ENCODE assay signal across 21 mouse cellular contexts in the genomic region with DNA sequence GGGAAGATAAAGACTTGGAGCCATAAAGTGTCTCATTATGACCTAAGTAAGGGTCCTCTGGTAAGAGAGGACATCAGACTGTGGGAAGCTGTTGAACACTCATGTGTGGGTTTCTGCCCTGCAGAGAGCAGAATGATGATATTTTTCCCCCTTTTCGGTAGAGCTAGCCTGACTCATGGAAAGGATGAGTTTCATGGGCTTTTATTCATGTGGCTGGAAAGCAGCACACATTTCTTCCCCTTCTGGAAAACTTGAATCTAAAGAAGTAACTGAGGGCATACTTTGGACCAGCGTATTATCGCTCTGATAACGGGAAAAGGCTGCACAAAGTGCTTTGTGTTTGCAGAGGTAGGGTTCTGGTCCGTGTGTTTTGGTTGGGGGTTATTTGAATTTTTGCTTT.
A peak's percentile ranks its signal among the peaks of the same experiment; 100 is the strongest.
DNase-seq lines count a peak whose midpoint lies in the region; TF ChIP-seq lines count a peak whose summit lies in the region.
"Had no signal": no experiment of that assay in that cellular context is flagged by ENCODE, and none has a peak within 500 bp of the region (broad histone marks: within the 10 kb centered on the region; RNA-seq: fewer than 3 reads in every experiment).

No protein-coding gene starts in this region.

- in situ Hi-C loops in CH12.LX (cut with MboI; ENCODE audit: low pct_ligation_motif_present, low pct_unique_long_range_greater_than_20kb, low sequenced_read_pairs), result no loop called here

- peak; percentile 59 for TF ChIP-seq EP300 in CH12.LX (IDR thresholded peaks at IDR 0.05; ENCODE audit: low read length)

- no peaks in the 10 kb centered on the region for H3K27me3 ChIP-seq in heart, embryonic 10.5 days (ENCODE audit: insufficient read depth, poor library complexity, severe bottlenecking)
- H3K27me3 ChIP-seq in CH12.LX (replicated peaks), result no peaks in the 10 kb centered on the region
- H3K27me3 ChIP-seq: embryonic facial prominence, embryonic 13.5 days; embryonic facial prominence, embryonic 15.5 days; forebrain, embryonic 12.5 days had no signal

- no peak overlapping the region for H3K4me3 ChIP-seq in heart, embryonic 10.5 days
- no peak overlapping the region for H3K4me3 ChIP-seq in CH12.LX (replicated peaks in 1 of 3; ENCODE audit: low read depth in 2 of 3, low read length in 2 of 3, poor library complexity in 1 of 3)
- H3K4me3 ChIP-seq: embryonic facial prominence, embryonic 13.5 days; embryonic facial prominence, embryonic 15.5 days; erythroblast, embryonic 14.5 days; forebrain, embryonic 10.5 days; forebrain, embryonic 12.5 days had no signal

- no peak for TF ChIP-seq RAD21 in CH12.LX (IDR thresholded peaks at IDR 0.05; ENCODE audit: low read depth, low read length)

- no peak overlapping the region for H3K9ac ChIP-seq in CH12.LX (ENCODE audit: insufficient read depth, low read depth)
- H3K9ac ChIP-seq: embryonic facial prominence, embryonic 13.5 days; embryonic facial prominence, embryonic 15.5 days; forebrain, embryonic 12.5 days had no signal

- DNase-seq in heart, embryonic 10.5 days (ENCODE audit: low spot score), result no peak
- DNase-seq in heart, adult 9 months (ENCODE audit: low spot score in 2 of 2), result no peak
- no peak for DNase-seq in CH12.LX (ENCODE audit: extremely low read depth)
- DNase-seq in brain, adult 2 months (ENCODE audit: low read depth, low spot score), result peak; percentile 46
- no peak for DNase-seq in testis, postnatal 10 days (ENCODE audit: low spot score)
- DNase-seq: adrenal gland, adult 8-10 months; adrenal gland, postnatal 14 days; adrenal gland, postnatal 36 days; cerebellum, adult 11 months; cerebellum, adult 18-20 months; cerebellum, adult 8-10 months; cerebellum, adult 9-11 months; cerebellum, postnatal 14 days; cerebellum, postnatal 36 days; embryo, embryonic 11 days had no signal

- H3K4me2 ChIP-seq in CH12.LX (ENCODE audit: insufficient read depth, low read depth, poor library complexity, severe bottlenecking), result no peak overlapping the region
- H3K4me2 ChIP-seq: embryonic facial prominence, embryonic 13.5 days; embryonic facial prominence, embryonic 15.5 days; forebrain, embryonic 12.5 days had no signal

- 0 out of 2 replicates have a peak overlapping the region, but pooled peaks have one; percentile 3 for H3K27ac ChIP-seq in heart, embryonic 10.5 days
- no peak overlapping the region for H3K27ac ChIP-seq in CH12.LX (ENCODE audit: insufficient read depth, low read depth)
- H3K27ac ChIP-seq: embryonic facial prominence, embryonic 13.5 days; embryonic facial prominence, embryonic 15.5 days; forebrain, embryonic 10.5 days; forebrain, embryonic 12.5 days had no signal

- no peak for TF ChIP-seq CTCF in CH12.LX (conservative IDR thresholded peaks at IDR 0.05 in 1 of 2, IDR thresholded peaks at IDR 0.05 in 1 of 2; ENCODE audit: low read depth in 2 of 2, low read length in 2 of 2)

- H3K79me2 ChIP-seq in CH12.LX (replicated peaks; ENCODE audit: control insufficient read depth, extremely low read depth, insufficient read depth, poor library complexity, severe bottlenecking), result no peaks in the 10 kb centered on the region

- TF ChIP-seq POLR2A in CH12.LX (IDR thresholded peaks at IDR 0.05; ENCODE audit: low read depth, low read length), result no peak

- H3K4me1 ChIP-seq in heart, embryonic 10.5 days, result peaks cover 34% of the 10 kb centered on the region
- H3K4me1 ChIP-seq in CH12.LX (ENCODE audit: control insufficient read depth in 1 of 2, insufficient read depth in 2 of 2), result peaks cover 13 to 58% of the 10 kb centered on the region in 2 experiments
- H3K4me1 ChIP-seq: forebrain, embryonic 10.5 days had no signal

- H3K36me3 ChIP-seq in heart, embryonic 10.5 days, result no peaks in the 10 kb centered on the region
- peaks cover 6 to 42% of the 10 kb centered on the region in 2 experiments for H3K36me3 ChIP-seq in CH12.LX (replicated peaks in 1 of 2; ENCODE audit: control insufficient read depth in 1 of 2, insufficient read depth in 1 of 2, low read length in 1 of 2)
- H3K36me3 ChIP-seq: embryonic facial prominence, embryonic 13.5 days; embryonic facial prominence, embryonic 15.5 days; forebrain, embryonic 10.5 days; forebrain, embryonic 12.5 days; G1E had no signal

- WGBS in heart, embryonic 10.5 days, result 69% methylated on average over 5 of the region's 5 CpGs

- H3K9me3 ChIP-seq in heart, embryonic 10.5 days, result no peaks in the 10 kb centered on the region
- no peaks in the 10 kb centered on the region for H3K9me3 ChIP-seq in CH12.LX (replicated peaks; ENCODE audit: low read length)
- H3K9me3 ChIP-seq: embryonic facial prominence, embryonic 13.5 days; embryonic facial prominence, embryonic 15.5 days; forebrain, embryonic 10.5 days; forebrain, embryonic 12.5 days; G1E had no signal

- dilution Hi-C loops in CH12.LX (cut with MboI; ENCODE audit: extremely low pct_ligation_motif_present, extremely low pct_unique_long_range_greater_than_20kb, low sequenced_read_pairs), result no loop called here

TF ChIP-seq in CH12.LX, 34 proteins besides CTCF, POLR2A, EP300 and RAD21:
- TF ChIP-seq ZMIZ1 (IDR thresholded peaks at IDR 0.05; ENCODE audit: low read depth, low read length) (no peak), JUND (conservative IDR thresholded peaks at IDR 0.05; ENCODE audit: low read depth, low read length) (peak; percentile 48; the same call in 1 of the 2 replicates), BHLHE40 (IDR thresholded peaks at IDR 0.05; ENCODE audit: low read depth, low read length) (0 out of 2 replicates have a peak, but pooled peaks have one; percentile 32), ETS1 (conservative IDR thresholded peaks at IDR 0.05; ENCODE audit: low read depth, low read length) (peak; percentile 70)
